Mouse (Mus musculus) brain, embryonic 18.5 days (tissue): ENCODE measurements around the gene Oasl2.
"Not testable (repeated sequence)": the region's sequence is repeated elsewhere in the genome, so short reads cannot be mapped to it uniquely, and the experiment has no call there.

Experiments used
- DNase-seq: peaks from one replicate; pipeline ENCODE4 v3.0.0-alpha.2; 2012; ENCODE audit warnings: low read depth, low spot score

Oasl2 gene

DNA sequence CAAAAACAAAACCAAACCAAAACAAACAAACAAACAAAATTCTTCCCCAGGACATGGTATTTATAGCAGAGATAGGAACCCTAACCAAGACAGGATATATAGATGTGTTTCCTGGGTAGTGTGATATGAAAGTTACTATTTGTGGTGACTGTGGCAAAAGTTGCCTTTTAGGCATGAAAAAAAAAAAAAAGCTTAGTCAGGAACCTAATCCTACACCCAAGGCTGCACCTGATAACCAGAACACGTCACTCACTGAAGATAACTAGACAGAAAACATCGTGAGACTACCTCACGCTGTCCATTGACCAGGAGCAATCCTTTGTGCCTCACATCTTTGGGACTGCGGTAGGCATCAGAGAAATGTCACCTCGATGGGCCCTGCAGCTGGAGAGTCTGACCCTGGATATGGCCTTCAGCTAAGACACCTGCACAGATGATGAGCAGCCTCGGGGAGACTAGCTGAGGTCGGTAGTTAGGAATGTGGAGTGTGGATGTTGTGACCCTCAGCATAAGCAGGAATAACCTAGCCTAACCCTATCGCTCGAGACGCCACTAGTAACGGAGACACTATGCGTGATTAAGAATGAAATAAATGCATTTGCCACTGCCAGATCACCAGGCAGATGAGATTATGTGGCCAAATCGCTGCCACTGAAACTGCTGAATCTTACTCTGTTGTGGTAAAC lies at the start of gene Oasl2:
TSS of gene Oasl2 (plus strand) at position 249 of the 686 bp plus-strand sequence.
- no peak for DNase-seq

DNA sequence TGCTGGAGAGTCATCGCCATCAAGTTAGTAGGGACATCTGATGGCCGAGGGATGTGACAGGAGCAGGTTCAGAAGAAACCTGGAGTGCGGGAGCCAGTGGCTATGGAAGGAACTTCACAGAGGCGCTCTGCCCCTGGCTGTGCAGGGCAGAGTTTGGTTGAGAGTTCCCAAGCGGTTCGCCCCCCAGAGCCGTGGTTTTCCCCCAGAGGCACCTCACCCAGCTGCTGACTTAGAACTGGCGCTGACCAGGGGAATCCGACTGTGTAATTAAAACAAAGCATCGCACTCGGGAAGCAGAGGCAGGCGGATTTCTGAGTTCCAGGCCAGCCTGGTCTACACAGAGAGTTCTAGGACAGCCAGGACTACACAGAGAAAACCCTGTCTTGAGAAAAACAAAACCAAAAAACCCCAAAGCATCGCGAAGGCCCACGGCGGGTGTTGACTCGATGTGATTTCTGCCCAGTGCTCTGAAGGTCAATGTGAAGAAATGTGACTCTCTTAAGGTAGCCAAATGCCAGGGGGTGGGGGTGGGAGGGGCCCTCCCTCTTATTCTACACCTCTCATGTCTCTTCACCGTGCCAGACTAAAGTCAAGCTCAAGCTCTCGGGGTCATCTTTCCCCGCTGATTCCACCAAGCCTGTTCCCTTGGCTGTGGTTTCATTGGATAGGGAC lies 45.0 kb upstream of the Oasl2 start:
- DNase-seq: no peak

DNA sequence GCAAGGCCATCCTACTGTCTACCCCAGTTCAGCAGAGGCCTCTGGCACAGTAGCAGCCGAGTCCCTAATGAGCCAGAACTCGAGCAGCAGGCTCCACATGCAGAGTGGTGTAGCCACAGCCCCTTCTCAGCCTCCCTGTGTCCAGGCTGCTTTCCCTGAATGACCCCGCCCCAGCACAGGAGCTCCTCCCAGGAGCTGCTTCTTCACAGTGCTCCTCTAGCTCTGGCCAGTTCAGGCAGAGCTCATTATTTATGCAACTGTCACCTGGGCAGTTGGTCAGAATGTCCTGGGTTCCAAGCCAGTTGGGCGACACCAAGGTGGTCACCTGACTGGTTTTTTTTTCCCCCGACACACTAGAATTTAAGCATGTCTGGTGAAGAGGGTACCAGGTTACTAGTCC lies 43.4 kb upstream of the Oasl2 start, which contains the start of gene 4930519G04Rik:
TSS of gene 4930519G04Rik (plus strand) at position 301 of the 400 bp plus-strand sequence.
- DNase-seq: not testable (repeated sequence)

DNA sequence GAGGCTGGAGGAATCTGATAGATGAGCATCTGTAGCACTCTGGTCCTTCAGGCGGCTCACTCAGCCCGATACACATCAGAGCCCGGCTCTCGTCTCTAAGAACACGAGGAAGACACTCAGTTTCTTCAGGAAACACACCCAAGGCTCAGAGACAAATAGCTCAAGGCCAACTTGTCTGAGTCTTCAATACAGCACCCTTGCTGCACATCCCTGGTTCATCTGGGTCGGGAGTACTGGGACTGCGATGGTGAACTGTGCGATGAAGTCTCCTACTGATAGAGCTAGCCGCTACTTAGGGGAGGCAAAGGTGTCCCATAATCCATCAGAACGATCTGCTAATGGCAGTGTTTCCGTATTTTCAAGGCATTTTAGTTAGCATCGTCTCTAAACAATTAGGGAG lies 38.2 kb upstream of the Oasl2 start, which contains the start of gene Gm9936:
TSS of gene Gm9936 (minus strand) at position 101 of the 400 bp plus-strand sequence.
- no peak for DNase-seq

DNA sequence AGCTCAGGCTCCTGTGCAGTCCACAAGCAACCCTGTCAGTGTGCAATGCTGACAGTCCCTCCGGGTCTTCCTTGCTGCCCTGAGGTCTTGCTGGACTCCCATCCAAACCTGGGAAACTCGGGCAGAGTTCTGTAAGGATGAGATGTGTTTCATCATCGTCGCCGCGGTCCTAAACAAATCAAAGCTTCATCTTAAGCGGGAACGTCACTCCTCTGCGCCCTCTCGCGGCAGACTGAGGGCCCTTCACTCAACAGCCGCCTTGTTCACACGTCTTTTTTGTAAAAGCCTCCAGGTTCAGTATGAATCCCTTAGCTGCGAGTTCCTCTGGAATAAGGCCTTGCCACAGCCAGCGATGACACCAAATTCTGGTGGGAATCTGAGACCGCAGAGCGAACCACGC lies 37.5 kb upstream of the Oasl2 start:
- DNase-seq: peak; percentile 64

DNA sequence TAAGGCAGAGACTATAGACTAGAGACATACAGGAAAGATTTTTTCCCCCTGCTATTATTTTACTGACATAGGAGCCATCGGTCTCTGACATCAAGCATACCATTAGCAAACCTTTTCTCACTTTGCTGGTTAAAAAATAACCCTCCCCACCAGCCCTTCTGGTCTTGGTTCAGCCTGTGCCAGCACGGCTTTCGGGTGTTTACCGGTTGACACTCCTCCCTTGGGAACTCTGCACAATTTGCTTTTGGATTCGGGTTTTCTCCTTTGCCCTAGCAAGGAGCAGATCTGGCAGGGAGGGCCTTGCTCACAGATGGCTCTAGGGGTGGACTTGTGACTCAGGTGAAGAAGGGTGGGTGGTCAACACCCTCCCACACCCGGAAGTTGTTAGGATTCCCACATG lies 35.0 kb upstream of the Oasl2 start:
- DNase-seq: no peak

DNA sequence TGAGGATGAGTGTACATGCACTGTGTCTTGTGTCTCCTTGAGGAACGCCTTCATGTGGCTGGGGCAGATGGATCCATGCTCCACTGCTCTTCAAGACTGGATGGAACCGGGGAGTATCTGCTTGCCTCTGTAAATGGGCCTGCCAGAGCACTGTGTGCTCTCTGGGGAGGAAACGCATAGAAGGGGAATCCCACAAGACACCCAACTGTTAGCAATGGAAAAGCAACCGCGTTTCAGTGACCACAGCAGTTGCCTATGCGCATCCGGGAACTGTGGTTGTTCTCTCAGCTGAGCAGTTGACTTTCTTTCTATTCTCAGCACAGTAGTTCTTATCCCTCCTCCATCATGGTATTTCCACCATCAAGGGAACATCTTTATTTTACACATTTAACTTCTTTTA lies 31.9 kb upstream of the Oasl2 start:
- no peak for DNase-seq

DNA sequence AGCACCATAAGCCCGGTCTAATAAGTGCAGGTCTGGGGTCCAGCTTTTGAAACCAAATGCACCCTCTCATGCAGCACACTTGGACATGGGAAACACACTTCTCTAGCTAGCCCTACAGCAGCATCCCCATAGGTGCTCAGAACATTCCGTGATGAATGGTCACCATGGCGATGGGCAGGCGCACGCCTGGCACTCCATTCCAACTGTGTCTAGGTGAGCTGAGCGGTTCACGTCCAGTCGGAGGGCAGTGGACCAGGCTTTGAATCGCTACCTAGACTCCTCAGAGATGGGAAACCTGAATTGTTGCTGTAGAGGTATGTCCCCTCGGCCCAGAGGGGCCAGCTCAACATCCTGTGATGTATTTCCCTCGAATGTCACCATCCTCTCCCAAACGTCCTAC lies 31.5 kb upstream of the Oasl2 start:
- no peak for DNase-seq

DNA sequence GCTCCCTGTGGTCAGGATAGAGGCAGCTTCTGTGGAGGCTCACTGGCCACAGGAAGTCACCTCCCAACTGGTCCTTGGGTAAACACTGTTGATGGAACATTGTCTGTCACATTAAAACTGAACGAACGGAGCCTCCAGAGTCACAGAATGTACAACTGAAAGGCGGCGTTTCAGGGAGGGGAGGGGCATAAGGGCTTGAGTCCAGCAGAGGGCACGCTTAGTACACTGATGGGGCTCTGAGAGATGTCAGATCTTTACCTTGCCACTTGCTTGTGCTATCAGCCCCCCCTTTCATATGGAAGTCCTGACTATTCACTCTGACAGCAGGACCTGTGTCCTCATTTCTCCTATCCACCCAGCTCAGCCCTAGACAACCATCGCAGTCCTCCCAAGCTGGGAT lies 20.9 kb upstream of the Oasl2 start:
- DNase-seq: no peak

DNA sequence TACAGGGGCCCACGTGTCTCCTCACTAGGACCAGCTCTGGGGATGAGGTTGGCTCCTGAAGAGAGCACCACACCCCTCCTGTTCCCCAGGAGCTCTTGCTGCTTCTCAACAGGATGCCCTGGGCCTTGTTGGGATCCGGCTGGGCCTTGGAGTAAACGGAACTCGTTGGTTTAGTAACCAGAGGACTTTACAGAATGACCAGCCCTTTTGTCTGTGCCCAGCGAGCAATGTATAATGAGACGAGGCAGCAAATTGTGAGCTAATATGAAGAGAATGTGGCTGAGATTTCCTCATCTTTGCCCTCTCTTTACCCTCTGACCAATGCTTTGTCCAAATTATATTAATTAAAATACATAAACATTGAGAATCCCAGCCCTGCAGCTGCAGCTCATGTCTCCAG lies 20.4 kb upstream of the Oasl2 start:
- no peak for DNase-seq

DNA sequence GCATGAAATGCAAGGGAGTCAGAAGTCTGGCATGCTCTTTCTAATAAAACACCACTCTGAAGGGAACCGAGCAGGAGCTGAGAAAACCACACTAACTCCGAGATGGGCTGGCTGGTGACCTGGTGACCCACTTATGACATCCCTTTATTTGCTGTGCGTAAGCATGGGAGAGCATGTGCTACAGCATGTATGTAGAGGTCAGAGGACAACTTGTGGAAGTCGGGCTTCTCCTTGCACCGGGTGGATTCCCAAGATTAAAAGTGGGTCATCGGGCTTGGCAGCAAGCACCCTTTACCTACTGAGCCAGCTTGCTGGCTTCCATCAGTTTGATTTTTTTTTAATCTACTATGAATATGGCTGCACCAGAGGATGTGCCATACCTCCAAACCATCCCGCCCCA lies 19.2 kb upstream of the Oasl2 start:
- no peak for DNase-seq

DNA sequence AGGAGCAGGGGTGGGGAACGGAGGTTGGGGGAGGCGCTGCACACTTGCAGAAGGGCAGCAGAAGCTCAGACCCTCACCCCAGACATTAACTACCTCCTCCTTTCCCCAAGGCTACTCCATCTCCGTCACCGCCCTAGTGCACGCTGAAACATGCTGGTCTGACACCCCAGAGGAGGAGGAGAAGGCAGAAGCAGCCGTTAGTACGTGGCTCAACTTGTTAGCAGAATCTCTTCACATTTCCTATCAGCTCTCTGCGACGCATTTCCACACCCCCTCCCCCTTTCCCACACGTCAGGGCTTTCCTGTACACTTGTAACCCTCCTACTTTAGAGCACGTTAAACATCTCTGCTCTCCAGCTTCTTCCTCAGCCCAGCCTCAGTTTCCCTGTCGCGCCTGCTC lies 17.3 kb upstream of the Oasl2 start:
- no peak for DNase-seq

DNA sequence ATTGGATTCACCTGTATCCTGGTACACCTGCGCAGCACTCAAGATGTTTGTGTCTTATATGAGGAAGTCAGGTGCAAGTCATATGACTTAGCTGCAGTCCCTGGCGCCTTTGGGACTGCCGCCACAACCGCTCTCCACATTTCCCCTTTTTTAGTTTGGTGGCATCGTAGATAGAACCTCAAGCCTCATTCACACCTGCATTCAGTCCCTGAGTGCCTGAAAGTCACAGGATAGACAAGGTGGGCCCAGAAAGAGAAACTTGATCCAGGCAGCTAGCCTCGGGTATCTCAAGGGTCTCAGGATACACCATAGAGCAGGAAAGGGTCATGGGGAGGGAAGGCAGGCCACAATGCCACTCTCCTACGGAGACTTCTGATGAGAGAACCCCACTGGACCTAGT lies 14.4 kb upstream of the Oasl2 start:
- not testable (repeated sequence) for DNase-seq

DNA sequence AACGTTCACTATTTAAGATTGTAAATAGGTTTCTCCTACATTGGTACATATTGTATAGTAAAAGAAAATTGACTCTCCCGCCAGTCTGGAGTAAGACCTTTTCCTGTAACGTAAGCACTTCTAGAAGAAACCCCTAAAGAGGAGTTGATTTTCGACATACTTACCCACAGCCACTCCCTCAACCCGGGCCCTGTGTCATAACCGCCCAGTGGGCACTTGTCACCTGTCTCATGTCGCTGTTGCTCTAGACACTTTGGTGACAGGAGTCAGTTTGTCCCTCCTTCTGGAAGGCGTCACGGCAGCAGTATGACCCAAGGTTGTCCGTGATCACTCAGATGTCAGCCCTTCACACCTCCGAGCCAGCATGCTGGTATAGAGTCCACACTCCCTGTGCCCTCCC lies 13.7 kb upstream of the Oasl2 start:
- no peak for DNase-seq

DNA sequence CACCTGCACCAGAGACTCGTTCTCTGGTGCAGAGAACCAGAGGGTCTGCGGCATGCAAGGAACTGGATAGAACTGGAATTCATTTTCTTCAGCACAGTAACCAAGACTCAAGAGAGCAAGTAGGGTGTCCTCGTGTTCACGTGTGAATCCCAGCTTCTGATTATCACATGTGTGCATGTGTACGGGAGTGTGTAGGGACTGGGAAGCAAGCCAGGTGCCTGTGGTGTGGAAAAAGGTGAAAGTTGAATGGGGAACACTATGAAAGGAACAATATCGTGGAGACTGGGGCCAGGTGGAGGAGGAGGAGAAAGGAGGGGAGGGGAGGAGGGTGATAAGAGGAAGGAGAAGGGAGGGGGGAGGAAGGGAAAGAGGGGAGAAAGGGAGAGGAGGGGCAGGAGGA lies 9.9 kb upstream of the Oasl2 start:
- no peak for DNase-seq

DNA sequence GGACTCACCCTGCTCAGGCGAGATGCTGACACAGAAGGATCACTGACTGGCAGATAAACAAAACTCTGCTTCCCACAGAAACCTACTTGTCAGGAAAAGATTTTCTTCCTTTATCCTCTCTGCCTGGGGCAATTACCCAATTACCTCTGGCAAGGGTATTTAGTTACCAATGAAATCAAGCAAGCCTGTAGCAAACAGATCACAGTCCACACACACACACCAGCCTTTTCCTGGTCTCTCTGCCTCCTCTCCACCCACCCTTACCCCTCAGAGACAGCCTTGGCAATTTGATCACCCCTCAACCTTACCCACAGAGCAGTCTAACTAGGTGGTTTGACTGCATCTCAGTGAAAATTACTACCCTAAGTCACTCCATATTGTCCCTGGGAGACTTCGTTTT lies 7.7 kb upstream of the Oasl2 start:
- DNase-seq: no peak

DNA sequence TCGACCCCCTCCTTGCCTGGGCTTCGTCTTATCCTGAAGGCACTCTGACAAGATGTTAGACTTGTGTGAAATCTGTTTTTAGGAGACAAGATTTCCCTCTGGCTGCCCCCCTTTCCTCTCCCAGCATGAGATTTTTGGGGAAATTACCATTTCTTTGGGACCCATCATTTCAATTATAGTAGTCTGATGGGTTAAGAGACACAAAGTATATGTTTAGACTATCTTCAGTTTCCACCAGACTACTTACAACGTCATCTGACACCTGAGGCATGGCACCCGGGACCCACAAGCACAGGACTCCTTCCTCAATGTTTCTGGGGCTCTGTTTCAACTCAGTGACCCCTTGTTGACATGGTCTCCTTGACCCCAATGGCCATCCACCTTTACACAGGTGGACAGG lies 1.2 kb upstream of the Oasl2 start:
- no peak for DNase-seq

DNA sequence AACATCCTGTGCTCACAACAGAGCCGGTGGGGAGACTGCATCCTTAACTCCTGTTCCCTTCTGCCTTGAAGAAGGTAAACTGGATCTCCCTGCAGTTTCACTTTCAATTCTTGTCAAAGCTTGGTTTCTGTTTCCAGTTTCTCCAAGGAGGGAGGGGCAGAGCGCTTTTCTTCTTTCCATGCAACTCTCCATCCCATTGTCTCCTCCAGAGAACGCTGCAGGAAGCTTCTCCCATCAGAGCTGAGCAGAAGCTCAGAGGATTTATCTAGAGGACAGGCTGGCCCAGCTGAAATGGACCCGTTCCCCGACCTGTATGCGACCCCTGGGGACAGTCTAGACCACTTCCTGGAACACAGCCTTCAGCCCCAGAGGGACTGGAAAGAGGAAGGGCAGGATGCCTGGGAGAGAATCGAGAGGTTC lies 648 bp downstream of the Oasl2 start:
- no peak for DNase-seq

DNA sequence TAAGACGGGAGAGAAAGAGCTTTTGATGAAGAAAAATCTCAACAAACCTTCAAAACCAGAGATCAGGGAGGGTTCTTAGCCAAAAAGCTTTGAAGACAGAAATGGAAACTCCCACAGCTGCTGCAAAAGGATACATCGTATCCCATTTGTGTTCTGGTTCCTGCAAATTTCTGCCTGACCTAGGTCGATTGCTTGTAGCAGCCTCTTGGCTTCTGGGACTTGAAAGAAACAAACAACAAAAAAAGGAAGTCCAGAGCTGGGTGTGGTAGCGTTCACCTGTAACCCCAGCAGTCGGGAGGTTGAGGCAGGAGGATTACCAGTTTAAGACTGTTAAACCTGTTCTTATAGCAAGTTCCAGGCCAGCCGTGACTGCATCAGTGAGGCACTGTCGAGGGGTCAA lies 2.1 kb downstream of the Oasl2 start:
- no peak for DNase-seq

DNA sequence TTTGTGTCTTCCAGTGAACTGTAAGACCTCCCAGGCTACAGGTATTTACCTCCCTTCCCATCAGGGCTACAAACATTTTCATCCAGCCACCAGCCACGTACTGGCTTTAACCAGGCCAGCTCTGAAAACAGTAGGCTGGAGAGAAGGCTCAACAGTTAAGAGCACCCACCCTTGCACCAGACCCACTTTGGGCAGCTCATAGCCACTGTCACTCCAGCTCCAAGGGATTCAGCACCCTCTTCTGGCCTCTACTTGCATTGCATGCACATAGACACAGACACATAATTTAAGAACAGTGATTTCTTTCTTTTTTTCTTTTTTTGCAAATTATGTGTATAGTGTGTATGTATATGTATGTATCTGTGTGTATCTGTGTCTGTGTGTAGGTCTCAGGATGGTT lies 5.7 kb downstream of the Oasl2 start:
- DNase-seq: no peak

DNA sequence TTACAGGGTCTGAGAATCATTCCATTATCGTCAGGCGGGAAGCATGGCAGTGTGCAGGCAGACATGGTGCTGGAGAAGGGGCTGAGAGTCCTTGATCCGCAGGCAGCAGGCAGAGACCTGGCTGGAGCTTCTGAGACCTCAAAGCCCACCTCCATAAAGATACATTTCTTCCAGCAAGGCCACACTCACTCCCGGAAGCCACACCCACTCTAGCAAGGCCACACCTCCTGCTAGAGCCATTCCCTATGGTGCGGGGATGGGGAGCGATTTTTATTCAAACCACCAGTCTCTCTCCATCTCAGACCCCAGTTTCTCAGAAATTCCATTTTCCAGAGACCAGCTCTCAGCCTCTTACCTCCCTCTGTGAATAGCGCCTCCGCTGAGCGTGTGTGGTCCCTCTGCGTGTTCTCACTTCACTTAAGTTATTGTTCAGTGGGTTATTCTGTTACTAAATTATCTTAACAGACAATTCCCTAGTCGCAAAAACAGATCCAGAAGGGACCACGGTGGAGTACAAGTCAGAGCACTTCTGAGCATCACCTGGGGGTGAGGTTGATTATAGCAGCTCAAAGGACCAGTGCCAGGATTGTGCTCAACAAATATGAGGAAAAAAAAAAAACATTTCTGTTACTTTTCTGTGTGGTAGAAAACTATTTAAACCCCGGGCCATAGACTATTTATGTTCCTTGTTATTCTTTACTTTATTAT lies 12.0 kb downstream of the Oasl2 start:
- no peak for DNase-seq

DNA sequence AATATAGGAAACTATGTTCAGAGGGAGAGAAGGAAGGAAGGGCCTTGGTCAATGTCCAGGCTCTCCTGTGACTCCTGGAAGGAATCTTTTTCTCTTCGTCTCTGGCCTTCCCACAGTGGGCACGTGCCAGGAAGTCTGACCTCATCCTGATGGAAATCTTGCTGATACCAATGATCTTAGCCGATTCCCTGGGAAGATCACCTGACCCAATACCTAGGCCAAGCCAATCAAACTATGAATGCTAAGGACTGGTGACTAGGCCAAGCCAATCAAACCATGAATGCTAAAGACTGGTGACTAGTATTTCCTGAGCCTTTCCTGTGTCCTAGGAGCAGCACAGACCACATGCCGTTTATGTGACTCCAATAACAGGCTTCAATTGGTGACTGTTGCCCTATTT lies 16.9 kb downstream of the Oasl2 start:
- no peak for DNase-seq

DNA sequence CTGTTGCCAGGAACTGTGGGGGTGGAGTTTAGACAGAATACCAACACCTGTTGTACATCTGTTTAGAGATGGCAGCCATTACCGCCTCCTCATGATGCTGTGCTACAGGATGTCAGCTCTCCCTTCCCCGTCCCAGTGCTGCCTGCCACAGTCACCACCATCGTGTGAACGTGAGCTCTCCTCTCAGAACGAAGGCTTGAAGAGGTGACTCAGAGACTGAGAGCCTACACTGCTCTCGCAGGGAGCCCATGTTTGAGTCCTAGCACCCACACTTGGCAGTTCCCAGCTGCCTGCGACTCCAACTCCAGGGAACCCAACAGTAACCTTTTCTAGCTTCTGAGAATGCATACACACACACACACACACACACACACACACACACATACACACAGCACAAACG lies 18.1 kb downstream of the Oasl2 start:
- no peak for DNase-seq
